23 mouse cellular contexts compared by ENCODE assay signal in the genomic region with DNA sequence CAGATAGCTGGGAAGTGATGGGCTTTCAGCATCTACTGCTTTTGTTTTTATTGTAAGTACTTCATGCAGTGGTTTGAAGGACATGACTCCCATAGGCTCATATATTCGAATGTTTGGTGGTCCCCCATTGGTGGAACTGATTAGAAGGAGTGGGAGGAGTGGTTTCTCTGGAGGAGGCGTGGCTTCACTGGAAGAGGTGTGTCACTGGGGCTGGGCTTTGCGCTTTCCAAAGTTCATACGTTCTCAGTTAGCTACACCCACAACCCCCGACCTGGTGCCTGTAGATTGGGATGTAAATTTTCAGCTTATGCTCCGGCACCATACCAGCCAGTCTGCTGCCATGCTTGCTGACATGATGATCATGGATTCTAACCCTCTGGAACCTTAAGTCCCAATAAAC. TPM values are rescaled to one million over a fixed set of nuclear protein-coding genes. Genes with fewer than 3 reads are reported as not detected.
DNase-seq lines count a peak whose midpoint lies in the region; ATAC-seq and TF ChIP-seq lines count a peak whose summit lies in the region.
"Had no signal": no experiment of that assay in that cellular context is flagged by ENCODE, and none has a peak within 500 bp of the region (broad histone marks: within the 10 kb centered on the region; RNA-seq: fewer than 3 reads in every experiment).

No protein-coding gene starts in this region.

- TF ChIP-seq CTCF in lung, embryonic 14.5 days (IDR thresholded peaks at IDR 0.05; ENCODE audit: low read depth): no peak

- H3K4me1 ChIP-seq in heart, embryonic 10.5 days: peaks cover 7% of the 10 kb centered on the region; the same call in 1 of the 2 replicates
- no peaks in the 10 kb centered on the region for H3K4me1 ChIP-seq in lung, embryonic 14.5 days (ENCODE audit: insufficient read depth)
- 0 out of 4 replicates have a peak, but pooled peaks cover 0 to 2% of the 10 kb centered on the region in 2 experiments for H3K4me1 ChIP-seq in ES-E14 (ENCODE audit: control insufficient read depth in 2 of 2, insufficient read depth in 2 of 2, low read length in 2 of 2, poor library complexity in 1 of 2)
- H3K4me1 ChIP-seq: limb, embryonic 15.5 days had no signal

- H3K27ac ChIP-seq in heart, embryonic 10.5 days: no peak overlapping the region
- H3K27ac ChIP-seq in lung, embryonic 14.5 days (ENCODE audit: low read depth): no peak overlapping the region
- no peak overlapping the region for H3K27ac ChIP-seq in ES-E14 (ENCODE audit: insufficient read depth, low read depth, low read length, poor library complexity, severe bottlenecking)
- H3K27ac ChIP-seq: hindbrain, postnatal 0 days; limb, embryonic 15.5 days; midbrain, embryonic 12.5 days had no signal

- DNase-seq in heart, embryonic 10.5 days (ENCODE audit: low spot score): peak; percentile 79
- DNase-seq in heart, adult 8-10 months (ENCODE audit: low spot score): no peak
- DNase-seq in lung, embryonic 14.5 days: no peak
- no peak for DNase-seq in lung, postnatal 14 days
- peak; percentile 33 for DNase-seq in ES-E14 (ENCODE audit: low read depth, low spot score)
- peak; percentile 40 for DNase-seq in c-Kit-positive CD71-positive TER-119-positive erythroid progenitor cells, embryonic 14.5 days (ENCODE audit: low spot score)
- DNase-seq in frontal cortex, postnatal 25 days (ENCODE audit: low spot score in 2 of 2): no peak
- DNase-seq in ovary, postnatal 36 days (ENCODE audit: low spot score): no peak
- DNase-seq: cerebellum, adult 11-12 months; cerebellum, postnatal 25 days; gastrocnemius, postnatal 25 days; heart, postnatal 14 days; kidney, postnatal 10 days; right cerebral cortex, postnatal 4 days; thymus, postnatal 14 days had no signal

- no peak overlapping the region for H3K9ac ChIP-seq in lung, embryonic 14.5 days
- H3K9ac ChIP-seq in ES-E14 (ENCODE audit: insufficient read depth, low read depth, low read length, poor library complexity, severe bottlenecking): no peak overlapping the region
- H3K9ac ChIP-seq: limb, embryonic 15.5 days; midbrain, embryonic 12.5 days had no signal

- H3K4me3 ChIP-seq in heart, embryonic 10.5 days: no peak overlapping the region
- H3K4me3 ChIP-seq in lung, embryonic 14.5 days (ENCODE audit: low read depth, low read length): no peak overlapping the region
- H3K4me3 ChIP-seq in ES-E14 (ENCODE audit: insufficient read depth in 1 of 2, low read depth in 1 of 2, low read length in 2 of 2, poor library complexity in 1 of 2, severe bottlenecking in 1 of 2): no peak overlapping the region
- H3K4me3 ChIP-seq: limb, embryonic 15.5 days; midbrain, embryonic 12.5 days; myocyte had no signal

- in situ Hi-C loops in ES-E14 (cut with MboI; ENCODE audit: low sequenced_read_pairs in 2 of 2, unreplicated experiment in 2 of 2): no loop called here

- no peaks in the 10 kb centered on the region for H3K27me3 ChIP-seq in heart, embryonic 10.5 days (ENCODE audit: insufficient read depth, poor library complexity, severe bottlenecking)
- no peaks in the 10 kb centered on the region for H3K27me3 ChIP-seq in lung, embryonic 14.5 days (ENCODE audit: insufficient read depth, low read length)
- H3K27me3 ChIP-seq: limb, embryonic 15.5 days; midbrain, embryonic 12.5 days had no signal

- ATAC-seq in lung, embryonic 14.5 days (ENCODE audit: insufficient read depth): 0 out of 2 replicates have a peak, but pooled peaks have one; percentile 24
- ATAC-seq: activated CD4-positive, CD25-positive, alpha-beta regulatory T cell, adult 4 months; intestine, postnatal 0 days had no signal

- no peaks in the 10 kb centered on the region for H3K9me3 ChIP-seq in heart, embryonic 10.5 days
- no peaks in the 10 kb centered on the region for H3K9me3 ChIP-seq in lung, embryonic 14.5 days (ENCODE audit: low read depth, low read length)
- no peaks in the 10 kb centered on the region for H3K9me3 ChIP-seq in ES-E14 (ENCODE audit: control insufficient read depth, insufficient read depth, low read depth, low read length)
- H3K9me3 ChIP-seq: limb, embryonic 15.5 days; midbrain, embryonic 12.5 days had no signal

- H3K36me3 ChIP-seq in heart, embryonic 10.5 days: no peaks in the 10 kb centered on the region
- H3K36me3 ChIP-seq in lung, embryonic 14.5 days (ENCODE audit: insufficient read depth): no peaks in the 10 kb centered on the region
- H3K36me3 ChIP-seq in ES-E14 (ENCODE audit: control insufficient read depth, insufficient read depth, low read length, poor library complexity, severe bottlenecking): no peaks in the 10 kb centered on the region
- H3K36me3 ChIP-seq: limb, embryonic 15.5 days; midbrain, embryonic 12.5 days had no signal

- H3K4me2 ChIP-seq in lung, embryonic 14.5 days: no peak overlapping the region
- H3K4me2 ChIP-seq: limb, embryonic 15.5 days; midbrain, embryonic 12.5 days had no signal

- WGBS in heart, embryonic 10.5 days: 49% methylated on average over 6 of the region's 6 CpGs
- WGBS in lung, embryonic 14.5 days: 46% methylated on average over 6 of the region's 6 CpGs

TF ChIP-seq in ES-E14, 5 proteins besides CTCF, POLR2A, EP300 and RAD21:
- TF ChIP-seq ZC3H11A (IDR thresholded peaks at IDR 0.05; ENCODE audit: borderline replicate concordance, low read depth, low read length) (no peak), MAFK (IDR thresholded peaks at IDR 0.05; ENCODE audit: insufficient read depth, low read depth, low read length) (no peak), ZNF384 (IDR thresholded peaks at IDR 0.05; ENCODE audit: low read depth, low read length) (no peak), CHD2 (IDR thresholded peaks at IDR 0.05; ENCODE audit: low read depth, low read length) (no peak), HCFC1 (IDR thresholded peaks at IDR 0.05; ENCODE audit: borderline replicate concordance, insufficient read depth, low read length) (no peak)

RNA-seq across cellular contexts. Expression of gene Drc7, which starts 0.5 kb away (rescaled TPM):
- polyA plus RNA-seq in heart, embryonic 10.5 days (2016; fragmentation: Nextera tagmentation; extraction: Ambion mirVana): 0.09 TPM in 1 of 2 replicates, not detected in the other
- not detected for total RNA-seq in heart, adult 8-10 months (2022)
- 0.07 TPM in 1 of 2 replicates, not detected in the other for polyA plus RNA-seq in lung, embryonic 14.5 days (2014; fragmentation: Nextera tagmentation; extraction: Ambion mirVana)
- 0.94 and 1.1 TPM in 2 replicates for total RNA-seq in ES-E14 (2012; rRNA removed)
- total RNA-seq: adrenal gland, postnatal 14 days; CH12.LX; gastrocnemius, postnatal 25 days had no signal
- polyA plus RNA-seq: activated CD4-positive, CD25-positive, alpha-beta regulatory T cell, adult 4 months; intestine, postnatal 0 days; midbrain, embryonic 12.5 days had no signal

RNA-seq across cellular contexts. Expression of gene Katnb1, which starts 26.5 kb away (rescaled TPM):
- polyA plus RNA-seq in heart, embryonic 10.5 days (2016; fragmentation: Nextera tagmentation; extraction: Ambion mirVana): 25.8 and 29.8 TPM in 2 replicates
- total RNA-seq in heart, adult 8-10 months (2022): 1 to 10 TPM; 5.4 to 7.2 (median 7.1) TPM
- 19.4 and 23.1 TPM in 2 replicates for polyA plus RNA-seq in lung, embryonic 14.5 days (2014; fragmentation: Nextera tagmentation; extraction: Ambion mirVana)
- total RNA-seq in ES-E14 (2012; rRNA removed): 23.5 and 31.2 TPM in 2 replicates

RNA-seq across cellular contexts. Expression of gene Adgrg3, which starts 36.9 kb away (rescaled TPM):
- 3.0 and 3.9 TPM in 2 replicates for polyA plus RNA-seq in heart, embryonic 10.5 days (2016; fragmentation: Nextera tagmentation; extraction: Ambion mirVana)
- 1 to 10 TPM in 3 of 4 experiments, under 1 TPM in 1; 0.75 to 1.3 (median 1.2) TPM for total RNA-seq in heart, adult 8-10 months (2022)
- polyA plus RNA-seq in lung, embryonic 14.5 days (2014; fragmentation: Nextera tagmentation; extraction: Ambion mirVana): 4.0 and 4.7 TPM in 2 replicates
- total RNA-seq in ES-E14 (2012; rRNA removed): 0.36 TPM in 1 of 2 replicates, not detected in the other
- total RNA-seq: CH12.LX had no signal

Comparison
In these comparisons a context has a peak if more than half of its experiments do, and no peak if none do; other contexts are left out.
1. DNase-seq: peak in heart, embryonic 10.5 days (single experiment), ES-E14 (single experiment) and c-Kit-positive CD71-positive TER-119-positive erythroid progenitor cells, embryonic 14.5 days (single experiment); none in heart, adult 8-10 months (single experiment), lung, embryonic 14.5 days (single experiment), lung, postnatal 14 days (single experiment), frontal cortex, postnatal 25 days (0 of 2) and ovary, postnatal 36 days (single experiment).